Mouse (Mus musculus) urinary bladder, adult 18-20 months (tissue): ENCODE data around the gene Umps.

Experiments used
- DNase-seq, 2 experiments: peaks; one replicate each; pipeline ENCODE4 v3.0.0; 2022; ENCODE audit warnings: low spot score in 2 of 2, mixed read lengths in 2 of 2

The Umps gene

DNA sequence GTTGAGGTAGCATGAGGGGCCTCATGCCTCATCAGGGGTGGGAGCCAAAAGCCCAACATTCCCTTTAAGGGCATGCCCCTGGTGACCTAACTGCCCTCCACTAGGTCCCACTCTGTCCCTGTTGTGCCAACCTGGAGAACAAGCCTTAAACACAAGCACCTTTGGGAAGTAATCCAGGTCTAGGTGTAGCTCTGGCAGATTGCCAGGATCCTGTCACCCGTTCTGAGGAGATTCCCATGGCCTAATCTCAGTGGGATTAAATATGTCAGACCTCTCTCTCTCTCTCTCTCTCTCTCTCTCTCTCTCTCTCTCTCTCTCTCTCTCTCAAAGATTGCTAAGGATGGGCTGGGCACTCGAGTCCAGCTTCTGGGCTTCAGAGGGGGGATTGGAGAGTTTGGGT lies 35.2 kb downstream of the Umps start:
- no peak for DNase-seq

DNA sequence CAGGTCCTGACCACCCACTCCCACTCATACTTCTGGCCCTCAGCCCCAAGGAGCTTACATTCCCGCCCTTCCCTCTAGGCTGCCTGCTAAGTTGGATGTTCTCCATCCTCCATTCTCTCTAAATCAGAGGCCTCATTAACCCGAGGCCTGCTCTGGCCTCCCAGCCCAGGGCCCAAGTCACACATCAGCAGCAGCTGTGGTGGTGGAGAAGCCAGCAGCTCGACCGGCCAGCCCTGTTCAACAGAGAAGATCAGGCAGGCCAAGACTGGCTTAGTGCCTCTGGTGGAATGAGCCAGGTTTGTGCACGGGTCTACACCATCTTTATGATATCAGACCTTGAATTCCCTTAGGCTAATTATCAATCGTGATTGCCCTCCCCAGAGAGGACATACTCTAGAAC lies 36.1 kb downstream of the Umps start:
- DNase-seq: no peak

DNA sequence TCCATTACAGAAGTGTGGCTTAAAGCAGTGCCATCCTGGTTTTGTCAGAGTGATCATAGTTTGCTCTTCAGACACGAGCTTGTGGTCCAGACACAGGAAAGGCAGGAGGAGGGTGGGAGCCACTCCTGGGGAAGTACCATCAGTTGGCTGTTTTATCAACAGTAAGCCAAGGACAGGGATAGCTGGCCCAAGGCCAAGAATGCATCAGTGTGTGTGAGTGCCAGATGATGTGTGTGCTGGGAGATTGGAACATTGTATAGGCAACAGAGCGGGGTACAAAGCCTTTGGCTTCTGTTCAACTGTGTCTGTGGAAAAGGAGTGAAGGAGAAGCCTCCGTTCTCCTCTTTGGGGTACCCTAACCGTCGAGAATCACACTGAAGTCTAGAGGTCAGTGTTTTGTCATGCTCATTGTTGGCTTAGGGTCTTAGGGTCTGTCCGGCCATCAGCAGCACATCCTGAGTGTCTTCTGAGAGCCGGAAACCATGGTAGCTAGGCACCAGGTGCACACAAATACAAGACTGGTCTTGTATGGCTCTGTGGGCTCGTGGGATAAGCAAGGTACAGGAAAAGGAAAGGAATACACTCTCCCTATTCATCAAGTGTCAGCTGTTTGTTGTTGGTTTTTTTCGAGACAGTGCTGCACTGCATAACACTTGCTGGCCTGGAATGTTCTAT lies 37.9 kb downstream of the Umps start:
- DNase-seq: no peak

DNA sequence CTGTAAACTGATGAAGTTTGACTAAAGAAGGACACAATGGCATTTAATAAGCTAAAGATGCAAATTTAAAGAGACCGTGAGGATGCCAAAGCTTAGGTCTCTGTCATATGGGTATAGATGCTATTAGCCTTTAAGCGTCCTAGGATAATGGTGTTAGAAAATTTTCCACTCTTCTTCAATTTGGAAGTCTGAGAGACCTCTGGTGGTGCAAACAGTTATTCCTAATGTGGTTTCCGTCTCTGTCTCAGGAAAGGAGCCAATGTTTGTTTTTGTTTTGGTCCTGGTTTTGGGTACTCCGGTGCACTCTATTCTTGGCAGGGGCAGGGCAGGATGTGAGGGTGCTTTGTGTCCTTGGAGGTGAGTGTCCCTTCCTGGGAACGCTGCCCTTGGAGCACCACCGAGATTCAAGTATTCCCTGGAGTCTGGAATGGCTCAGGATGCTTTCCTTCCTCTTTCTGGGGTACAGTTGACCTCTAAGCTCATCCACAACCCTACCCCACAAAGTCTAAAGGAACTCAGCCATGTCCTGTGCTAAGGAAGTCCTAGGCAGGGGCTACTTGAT lies 39.5 kb downstream of the Umps start:
- no peak for DNase-seq

DNA sequence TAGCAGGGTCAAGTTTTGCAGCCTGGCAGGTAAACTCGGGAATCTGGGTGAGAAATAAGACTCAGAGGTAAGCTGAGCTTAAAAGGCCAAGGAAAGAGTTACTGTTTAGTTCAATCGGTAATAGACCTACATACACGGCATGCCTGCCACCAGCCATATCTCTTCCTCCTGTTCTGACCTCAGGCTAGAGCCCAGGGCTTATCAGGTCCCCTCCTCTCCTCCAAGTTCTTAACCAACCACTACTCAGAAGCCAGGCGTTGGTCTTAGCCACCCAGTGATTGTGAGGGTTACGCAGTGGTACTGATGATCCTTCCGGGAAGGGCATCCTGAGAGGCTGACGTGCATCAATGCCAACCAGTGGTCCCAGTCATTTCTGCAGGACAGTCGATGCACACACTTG lies 43.1 kb downstream of the Umps start:
- DNase-seq: no peak

DNA sequence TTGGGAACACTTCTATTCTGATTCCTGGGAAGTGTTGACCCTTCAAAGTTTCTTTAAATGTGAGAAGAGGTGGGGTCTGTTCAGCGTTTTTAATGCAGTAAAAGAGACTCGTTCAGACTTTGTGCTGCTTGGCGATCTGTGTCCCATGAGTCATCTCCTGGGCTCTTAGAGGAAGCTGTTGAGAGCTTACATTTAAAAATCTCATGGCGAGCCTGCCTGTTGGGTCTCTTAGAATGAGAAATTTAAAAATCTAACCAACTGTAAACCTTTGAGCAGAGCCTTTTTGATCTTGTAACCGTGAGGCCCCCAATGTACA lies 43.9 kb downstream of the Umps start:
- DNase-seq: no peak

DNA sequence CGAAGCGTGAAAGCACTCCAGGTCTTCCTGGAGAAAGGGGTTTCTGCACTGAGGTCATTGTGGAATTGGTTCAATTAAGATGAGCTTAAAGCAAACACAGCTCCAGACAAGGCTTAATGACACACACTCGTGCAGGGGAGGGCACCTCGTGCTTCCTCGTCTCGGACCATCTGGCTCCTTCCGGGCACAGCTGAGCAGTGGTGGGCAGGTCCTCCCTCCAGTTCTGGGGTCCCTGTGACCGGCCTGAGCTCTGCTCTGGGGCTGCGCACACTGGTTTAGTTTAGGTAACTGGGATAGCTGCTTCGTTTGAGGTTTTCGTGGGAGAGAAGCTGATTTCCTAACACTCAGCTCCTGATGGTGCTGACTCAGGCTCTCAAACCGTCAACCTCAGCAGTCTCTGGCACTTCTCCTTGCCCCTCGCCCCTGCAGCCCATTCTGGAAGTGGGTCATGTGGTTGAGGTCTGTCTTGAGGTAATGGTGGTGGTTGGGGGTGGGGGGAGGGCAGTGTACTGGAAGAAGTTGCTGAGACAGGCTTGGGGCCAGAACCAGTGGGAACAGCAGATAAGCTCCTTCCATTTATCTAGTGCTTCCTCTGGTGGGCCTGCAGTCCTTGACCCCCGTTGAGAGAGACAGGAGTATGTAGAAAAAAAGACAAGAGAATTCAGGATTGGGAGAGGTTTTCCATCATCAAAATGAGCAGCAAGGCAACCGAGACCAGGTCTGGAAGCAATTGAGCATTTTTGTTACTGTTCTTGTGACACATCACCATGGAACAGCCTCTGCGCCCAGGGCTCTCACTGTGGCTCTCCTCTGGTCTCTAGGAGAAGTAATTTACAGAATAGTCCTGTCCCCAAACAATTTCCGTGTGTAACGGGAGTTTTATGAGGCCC lies 44.5 kb downstream of the Umps start:
- DNase-seq: no peak

DNA sequence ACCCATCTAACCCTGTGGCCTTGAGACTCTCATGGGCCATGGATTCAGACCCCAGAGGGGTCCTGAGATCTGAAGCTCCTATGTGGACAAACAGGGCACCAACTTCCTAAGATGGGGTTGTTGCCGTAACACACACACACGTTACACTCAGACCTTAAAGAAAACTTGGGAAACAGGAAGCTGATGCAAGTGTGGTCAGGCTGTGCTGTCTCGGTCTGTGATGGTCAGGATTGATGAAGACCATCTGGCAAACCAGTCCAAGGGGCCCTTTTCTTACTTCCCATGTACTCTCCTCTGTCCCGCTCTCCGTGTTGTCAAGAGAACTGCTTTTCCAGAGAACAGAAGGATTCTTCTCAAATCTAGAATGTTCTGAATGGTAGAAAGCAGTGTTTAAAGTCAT lies 45.3 kb downstream of the Umps start:
- DNase-seq: no peak

DNA sequence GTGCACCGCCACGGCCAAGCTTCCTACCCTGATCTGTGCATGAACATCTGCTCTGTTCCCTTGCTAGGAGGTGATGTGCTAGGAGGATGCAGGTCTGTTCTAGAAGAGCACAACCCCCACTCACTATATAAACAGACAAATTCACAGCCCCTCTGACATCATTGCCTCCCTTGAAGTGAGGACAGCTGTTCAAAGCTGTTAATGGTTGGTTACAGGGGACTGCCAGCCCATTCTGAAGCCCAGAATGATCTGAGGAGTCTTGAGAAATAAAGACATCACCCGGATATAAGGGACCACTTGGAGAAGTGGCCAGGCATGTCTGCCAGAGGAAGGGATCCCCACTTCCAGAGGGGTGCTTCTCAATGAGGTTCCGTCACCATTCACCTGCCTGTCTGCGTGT lies 48.9 kb downstream of the Umps start:
- DNase-seq: no peak

DNA sequence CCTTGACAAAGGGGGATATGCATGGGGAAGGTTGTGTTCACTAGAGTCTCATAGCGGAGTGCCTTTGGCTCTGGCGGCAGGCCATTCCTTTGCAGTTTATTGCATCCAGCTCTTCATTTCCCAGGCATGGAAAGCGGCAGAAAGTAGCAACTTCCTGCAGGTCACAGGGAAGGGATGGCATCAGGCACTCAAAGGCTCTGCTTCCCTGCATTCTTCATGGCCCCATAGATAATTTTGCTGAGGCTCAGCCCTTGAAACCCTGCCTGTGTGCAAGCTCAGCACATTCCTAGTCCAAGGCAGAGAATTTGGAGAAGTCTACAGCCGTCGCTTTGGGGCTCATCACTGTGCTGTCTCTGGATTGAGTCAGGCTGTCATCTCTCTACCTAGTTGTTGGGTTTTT lies 49.4 kb downstream of the Umps start:
- no peak for DNase-seq

DNA sequence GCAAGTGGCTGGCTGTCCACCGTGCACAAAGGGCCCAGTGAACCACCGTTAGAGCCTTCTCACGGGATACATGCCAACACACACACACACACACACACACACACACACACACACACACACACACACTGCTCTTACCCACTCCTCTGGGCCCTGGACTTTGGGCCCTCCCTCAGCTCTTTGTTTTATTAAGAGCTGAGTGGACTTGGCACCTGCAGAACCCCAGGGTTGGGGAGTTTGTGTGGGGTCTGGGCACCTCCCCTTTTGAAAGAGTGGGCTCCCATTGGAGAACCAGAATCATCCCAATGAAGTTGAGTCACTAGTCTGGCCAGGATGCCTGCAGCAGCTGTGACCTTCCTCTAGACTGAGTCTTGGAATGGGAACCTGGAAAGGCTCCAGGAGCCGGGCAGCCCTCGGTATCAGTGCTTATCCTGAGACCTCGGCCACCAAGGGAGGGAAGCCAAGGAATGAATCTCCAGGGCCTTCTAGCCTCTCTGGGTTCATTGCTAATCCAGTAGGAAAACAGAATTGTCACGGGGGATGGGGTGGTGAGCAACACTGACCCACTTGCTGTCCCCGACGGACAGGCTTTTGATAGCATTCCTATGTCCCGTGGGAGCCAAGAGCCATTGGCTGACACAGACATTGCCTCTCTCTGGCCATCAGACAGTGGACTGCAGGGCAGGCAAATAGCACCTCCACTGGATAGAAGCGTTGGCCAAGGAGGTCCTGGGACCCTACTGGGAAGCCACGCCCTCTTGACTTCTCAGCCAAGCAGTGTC lies 50.2 kb downstream of the Umps start:
- DNase-seq: no peak

DNA sequence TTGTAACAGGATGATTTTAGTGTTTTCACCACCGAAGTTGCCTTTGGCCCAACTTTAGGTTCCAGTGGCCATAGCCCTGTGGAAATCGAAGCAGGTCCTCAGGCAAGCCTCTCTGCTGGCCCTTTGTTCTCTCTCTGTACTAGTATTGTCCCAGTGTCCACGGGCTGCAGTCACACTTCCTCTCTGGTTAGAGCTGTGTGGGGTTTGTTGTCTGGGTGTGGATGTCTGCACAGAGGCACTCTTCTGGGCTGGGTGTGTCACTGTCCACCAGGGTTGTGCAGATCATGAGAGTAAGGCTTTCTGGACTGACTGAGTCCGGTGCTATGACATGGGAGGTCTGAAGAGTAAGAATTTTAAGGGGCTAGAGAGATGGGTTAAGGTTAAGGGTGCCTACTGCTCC lies 51.8 kb downstream of the Umps start:
- no peak for DNase-seq

DNA sequence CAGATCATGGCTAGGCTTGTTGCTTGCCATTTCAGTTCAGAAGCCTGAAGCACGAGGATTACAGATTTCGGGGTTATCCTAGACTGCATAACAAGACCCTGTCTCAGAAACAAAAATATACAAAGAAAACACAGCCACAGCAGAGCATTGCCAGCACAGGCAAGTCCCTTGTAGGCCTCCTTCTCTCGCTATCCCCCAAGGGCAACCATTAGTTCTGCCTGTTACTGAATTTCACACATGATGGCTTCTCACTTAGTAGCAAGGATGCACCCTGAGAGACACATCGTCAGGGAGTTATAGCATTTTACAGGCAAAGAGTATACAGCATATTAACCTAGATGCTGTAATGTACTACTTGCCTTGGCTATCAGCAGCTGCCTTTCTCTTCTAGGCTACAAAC lies 58.6 kb downstream of the Umps start:
- DNase-seq: no peak
